Mouse (Mus musculus) megakaryocyte, embryonic 14.5 days (primary cell): ENCODE measurements around the gene Wdr81.

Experiments used
- FLI1 ChIP-seq: IDR thresholded peaks from 2 replicates; pipeline ENCODE4 v1.6.1; 2012; ENCODE audit warnings: low read length, inconsistent platforms, mixed read lengths
- GATA1 ChIP-seq: IDR thresholded peaks from 3 replicates; pipeline ENCODE4 v1.6.1; 2012; ENCODE audit warnings: mixed read lengths, low read length, inconsistent platforms, borderline replicate concordance

DNA sequence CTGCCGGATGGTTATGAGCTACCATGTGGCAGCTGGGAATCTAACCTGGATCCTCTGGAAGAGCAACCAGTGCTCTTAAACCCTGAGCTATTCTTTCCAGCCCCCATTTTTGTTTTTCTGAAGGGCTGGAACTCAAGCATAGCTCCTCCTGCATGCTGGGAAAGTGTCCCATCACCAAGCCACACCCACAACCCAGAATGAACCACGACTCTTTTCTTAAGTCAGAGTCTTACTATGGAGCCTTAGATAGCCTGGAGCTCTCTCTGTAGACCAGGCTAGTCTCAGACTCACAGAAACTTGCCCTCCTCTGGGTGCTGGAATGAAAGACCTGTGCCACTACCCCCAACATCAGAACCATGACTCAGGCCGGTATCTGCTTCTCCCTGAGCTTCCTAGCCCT is 5.9 kb downstream of the Wdr81 start:
- TF ChIP-seq GATA1: no peak
- TF ChIP-seq FLI1: no peak
